Mouse (Mus musculus) thymus, postnatal 36 days (tissue): ENCODE measurements around the gene Impg1.
A peak's percentile ranks its signal among the peaks of the same experiment; 100 is the strongest.
"Not testable (repeated sequence)": the region's sequence is repeated elsewhere in the genome, so short reads cannot be mapped to it uniquely, and the experiment has no call there.

ENCODE experiments used
- DNase-seq, 2 experiments: peaks; one replicate each; pipeline ENCODE4 v3.0.0; 2022; ENCODE audit warnings: mixed read lengths in 2 of 2

Gene Impg1

DNA sequence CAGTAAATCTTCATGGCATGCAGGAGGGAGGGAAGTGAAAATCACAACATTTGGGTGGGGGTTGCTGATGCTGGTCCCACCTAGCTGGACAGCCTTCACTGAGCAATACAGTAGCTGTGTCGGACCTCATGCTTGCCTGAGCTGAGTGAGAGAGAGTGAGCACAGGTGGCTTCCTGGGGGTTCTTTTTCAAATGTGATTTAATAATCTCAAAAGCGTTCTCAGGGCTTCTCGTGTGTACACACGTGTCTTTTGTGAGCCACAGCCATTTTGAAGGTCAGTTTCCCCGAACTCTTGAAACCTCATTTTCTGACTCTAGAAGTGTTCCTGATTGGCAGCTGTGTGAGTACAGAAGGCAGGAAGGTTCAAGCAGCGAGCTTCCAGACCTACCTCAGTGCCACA, 122.8 kb downstream of the Impg1 start:
- DNase-seq: no peak

DNA sequence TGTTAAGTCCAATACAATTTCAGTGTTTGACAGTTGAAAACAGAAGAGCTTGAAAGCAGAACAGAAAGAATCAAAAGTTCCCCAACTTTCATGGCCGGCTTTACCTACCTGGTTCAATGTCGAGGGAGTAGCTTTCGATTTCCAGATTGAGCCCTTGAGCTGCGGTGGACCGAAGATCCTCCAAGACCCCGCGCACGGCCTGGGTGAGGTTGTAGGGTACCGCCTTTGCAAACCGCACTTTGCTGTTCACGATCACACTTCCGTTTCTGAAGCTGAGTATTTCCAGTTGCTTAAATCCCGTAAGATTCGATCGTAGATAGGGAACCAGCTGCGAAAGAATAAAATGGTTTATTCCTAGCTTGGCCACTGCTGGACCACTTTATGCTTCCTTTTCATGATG, 123.5 kb downstream of the Impg1 start:
- no peak for DNase-seq

DNA sequence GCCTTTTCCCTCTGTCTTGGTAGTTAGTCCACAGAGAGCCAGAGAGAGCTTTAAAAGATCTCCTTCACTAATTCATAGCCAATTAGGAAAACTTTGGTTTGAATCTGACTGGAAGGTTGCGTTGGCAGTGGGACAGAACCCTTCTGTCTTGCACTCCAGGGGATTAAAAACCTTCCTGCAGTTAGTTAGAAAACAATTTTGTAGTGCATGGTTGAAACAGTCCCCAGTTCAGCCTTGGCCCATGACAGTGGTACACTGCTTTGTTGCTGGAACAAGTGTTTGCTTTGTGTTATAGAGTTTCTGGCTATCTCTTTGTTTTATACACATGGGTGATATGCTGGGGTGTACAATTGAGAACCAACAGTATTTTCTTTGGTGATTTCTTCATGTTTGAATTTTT, 124.4 kb downstream of the Impg1 start:
- no peak for DNase-seq

DNA sequence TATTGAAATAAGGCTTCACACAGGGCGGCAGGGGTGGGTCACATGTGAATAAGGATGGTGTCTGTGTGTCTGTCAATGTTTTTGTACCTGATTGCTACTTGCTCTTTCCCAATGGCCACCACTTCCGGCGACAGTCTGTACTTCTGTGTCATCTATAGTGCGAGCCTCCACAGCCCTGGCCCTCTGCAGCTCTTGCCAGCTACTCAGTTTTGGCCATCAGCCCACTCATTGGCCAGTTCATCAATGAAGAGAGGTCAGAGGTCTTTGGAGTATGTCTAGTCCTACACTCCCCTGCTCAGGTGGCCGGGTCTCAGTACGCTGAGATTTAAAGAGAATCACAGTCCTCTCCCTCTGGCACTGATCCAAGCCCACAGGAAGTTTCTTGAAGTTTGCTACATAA, 127.3 kb downstream of the Impg1 start:
- DNase-seq: no peak

DNA sequence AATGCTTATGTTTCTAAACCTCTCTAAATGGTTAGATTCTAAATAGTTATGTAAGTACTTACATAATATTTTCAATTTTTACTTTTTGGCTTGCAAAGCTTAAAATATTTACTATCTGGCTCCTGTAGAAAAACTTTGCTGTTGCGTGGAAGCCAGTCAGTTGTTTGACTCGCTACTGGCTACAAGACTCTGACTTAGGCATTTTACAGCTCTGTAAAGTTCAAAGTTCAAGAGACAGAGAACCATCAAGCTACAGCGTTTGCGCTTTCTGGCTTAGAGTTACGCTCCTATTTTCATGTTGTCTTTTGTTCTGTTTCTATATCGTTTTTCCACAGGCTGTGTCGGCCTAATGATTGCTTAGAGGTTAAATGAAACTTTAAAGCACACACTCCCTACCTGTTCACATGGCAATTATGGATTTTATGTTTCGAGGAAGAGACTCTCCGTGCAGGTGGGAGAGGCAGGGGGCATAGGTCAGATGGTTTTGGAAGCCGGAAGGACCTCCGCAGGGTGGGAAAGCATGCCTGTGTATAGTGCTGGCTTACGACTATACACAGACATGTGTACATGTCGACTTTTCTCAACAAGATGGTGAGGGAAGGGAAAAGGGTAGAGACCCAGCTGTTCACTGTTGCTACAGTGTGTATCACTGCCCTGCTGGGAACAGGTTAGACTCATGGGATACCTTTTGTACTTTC, 129.5 kb downstream of the Impg1 start:
- DNase-seq: no peak

DNA sequence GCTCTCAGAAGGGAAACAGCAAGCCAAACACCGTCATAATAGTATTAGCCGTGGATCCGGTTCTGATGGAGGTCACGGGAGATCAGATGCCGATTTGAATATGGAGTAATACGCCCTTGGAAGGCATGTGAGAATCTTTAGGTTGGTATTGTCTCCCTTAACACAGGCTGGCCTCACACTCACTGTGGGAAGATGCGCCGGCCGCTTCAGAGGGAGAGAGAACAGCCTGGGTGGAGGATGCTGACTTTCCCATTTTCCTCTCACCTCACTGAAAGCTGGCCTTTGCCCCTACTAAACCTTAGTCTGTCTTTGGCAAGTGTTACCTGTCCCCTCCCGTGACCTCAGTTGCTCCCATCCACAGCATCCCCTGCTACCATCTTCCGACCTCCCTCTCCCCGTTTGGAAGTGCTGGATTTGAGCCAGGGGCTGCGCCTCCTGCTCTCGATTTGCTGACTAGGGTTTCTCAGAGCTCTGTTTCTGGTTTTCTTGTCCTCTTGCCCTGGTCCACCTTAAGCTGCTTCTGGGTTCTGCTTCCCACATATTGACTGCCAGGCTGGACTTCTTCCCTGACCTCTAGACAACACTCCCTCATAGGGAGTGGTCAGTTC, 131.2 kb downstream of the Impg1 start:
- DNase-seq: no peak

DNA sequence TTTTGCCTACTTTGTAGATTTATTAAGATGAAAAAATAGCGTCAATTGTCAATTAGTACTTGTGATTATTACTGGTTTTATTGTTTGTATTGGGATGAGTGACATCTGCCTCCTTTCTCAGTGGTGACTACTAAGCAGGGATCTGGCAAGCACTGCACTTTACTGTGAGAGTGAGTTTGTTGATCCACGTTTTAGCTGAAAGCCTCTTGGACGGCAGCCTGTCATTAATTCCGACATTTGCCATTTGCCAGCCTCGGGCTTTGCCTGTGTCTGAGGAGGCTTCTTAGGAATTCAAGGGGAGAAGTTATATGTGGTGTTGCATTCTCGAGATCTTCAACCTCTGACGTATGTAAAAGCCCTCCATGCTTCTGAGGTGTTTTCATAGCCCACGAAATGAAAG, 131.8 kb downstream of the Impg1 start:
- no peak for DNase-seq

DNA sequence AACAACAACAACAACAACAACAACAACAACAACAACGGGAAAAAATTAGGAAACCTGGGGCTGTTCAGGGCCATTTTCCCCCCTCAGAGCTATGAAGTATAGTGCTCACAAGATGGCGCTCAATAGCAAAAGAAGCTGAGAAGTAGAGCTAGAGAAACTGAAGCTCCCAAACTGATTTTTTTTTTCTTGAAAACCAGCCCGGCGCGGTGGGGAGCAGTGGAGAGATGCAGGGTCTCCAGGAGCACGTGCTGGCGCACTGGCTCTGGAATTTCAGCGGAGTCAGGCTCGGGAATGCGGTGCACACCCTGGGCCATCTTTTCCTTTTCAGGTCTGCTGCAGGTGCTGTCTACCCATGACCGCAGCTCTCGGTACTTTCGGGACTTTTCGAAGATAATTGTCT, 133.1 kb downstream of the Impg1 start:
- peak; percentile 22 to 29 for DNase-seq

DNA sequence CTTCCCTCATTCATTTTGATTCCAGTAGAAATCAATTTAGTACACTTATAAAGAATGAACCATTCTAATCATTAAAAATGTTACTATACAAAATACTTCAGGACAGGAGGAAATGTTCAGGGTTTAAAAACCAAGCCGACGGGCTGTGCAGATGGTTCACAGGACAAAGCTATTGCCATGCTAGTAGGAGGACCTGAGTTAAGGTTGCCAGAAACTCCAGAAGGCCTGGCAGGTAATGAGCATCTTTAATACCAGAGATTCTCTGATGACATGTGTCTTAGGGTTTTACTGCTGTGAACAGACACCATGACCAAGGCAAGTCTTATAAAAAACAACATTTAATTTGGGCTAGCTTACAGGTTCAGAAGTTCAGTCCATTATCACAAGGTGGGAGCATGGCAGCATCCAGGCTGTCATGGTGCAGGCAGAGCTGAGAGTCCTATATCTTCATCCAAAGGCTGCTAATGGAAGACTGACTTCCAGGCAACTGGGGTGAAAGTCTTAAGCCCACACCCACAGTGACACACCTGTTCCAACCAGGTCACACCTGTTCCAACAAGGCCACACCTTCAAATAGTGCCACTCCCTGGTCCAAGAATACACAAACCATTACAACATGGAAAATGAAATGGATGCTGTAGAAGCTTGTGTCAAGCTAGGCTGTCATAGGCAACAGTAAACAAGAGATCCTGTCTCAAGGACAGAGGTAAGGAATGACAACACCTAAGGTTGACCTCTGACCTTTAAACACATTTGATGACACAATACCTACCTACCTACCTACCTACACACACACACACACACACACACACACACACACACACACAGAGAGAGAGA, 144.0 kb downstream of the Impg1 start:
- DNase-seq: not testable (repeated sequence)

DNA sequence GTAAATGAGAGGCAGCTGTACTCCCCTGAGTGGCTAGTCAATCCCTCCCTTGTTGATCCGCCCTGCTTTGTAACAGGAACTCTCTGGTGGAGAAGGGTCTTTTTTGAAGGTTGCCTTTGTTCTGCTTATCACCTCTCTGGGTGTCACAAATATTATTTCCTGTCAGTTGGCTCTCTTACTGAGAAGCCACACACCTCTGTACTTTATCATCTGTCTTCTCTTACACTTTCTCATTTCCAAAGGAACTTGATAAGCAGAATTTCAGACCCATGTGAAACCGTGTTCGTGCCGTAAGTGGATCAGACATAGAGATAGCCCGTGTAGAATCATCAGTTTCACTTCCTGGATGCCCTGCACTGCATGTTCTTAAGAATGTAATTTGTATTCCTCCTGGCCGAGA, 147.3 kb downstream of the Impg1 start:
- DNase-seq: peak in 1 of 2 experiments; percentile 6

DNA sequence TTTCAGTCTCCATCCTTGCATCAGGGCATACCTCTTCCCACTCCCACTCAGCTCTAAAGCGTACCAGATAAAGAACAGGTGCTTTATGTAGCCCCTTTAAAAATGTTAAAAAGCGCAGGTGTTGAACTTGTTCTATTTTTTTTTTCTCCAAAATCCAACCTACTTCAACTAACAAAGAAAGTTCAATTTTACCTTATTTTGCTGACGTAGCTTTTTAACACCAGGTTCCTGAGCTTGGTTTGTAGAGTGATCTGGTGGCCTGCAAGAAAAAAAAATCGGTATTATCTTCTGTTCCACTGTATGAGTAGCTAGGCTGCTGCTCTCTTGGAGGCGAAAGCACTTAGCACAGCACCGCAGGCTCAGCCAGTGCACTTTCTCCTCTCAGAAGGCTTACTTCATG, 149.4 kb downstream of the Impg1 start:
- DNase-seq: no peak

DNA sequence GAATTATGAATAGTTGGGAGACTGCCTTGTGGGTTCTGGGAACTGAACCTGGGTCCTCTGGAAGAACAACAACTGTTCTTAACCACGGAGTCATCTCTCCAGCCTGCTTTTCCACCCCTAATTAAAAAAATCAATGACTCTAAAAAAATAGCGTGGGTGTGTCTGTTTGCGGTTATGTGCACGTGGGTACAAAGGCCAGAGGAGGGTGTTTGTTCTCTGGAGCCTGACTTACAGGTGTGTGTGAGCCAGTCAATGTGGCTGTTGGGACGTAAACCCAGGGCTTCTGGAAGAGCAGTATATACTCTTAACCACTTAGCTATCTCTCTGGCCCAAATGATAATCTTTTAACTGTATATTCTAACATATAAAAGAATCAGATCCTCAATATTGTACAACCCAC, 151.7 kb downstream of the Impg1 start:
- DNase-seq: no peak

DNA sequence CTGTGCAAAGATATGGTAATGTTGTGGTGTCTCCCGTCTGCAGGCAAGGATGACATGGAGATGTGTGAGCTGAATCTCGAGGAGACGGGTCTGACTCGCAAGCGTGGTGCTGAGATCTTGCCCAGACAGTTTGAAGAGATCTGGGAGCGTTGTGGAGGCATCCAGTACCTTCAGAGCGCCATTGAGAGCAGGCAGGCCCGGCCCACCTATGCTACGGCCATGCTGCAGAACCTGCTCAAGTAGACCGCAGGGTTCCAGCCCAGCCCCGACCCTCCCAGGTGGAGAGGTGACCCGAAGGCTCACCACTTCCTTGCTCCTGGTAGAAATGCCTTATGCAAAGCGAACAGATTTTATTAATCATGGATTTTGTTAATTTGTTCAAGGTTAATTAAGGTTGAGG, 157.7 kb downstream of the Impg1 start:
- no peak for DNase-seq

DNA sequence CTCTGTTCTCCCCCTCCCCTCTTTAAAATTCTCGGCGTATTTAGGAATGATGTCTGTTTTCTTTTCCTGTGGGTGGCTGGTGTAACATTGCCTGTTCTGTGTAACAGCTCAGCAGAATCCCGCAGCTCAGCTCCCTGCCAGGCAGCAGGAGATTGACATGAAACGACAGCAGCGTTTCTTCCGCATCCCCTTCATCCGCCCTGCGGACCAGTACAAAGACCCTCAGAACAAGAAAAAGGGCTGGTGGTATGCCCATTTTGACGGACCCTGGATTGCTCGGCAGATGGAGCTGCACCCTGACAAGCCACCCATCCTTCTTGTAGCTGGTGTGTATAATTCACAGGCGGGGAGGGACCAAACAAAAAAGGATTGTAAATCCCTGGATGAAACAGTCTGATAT, 158.4 kb downstream of the Impg1 start:
- no peak for DNase-seq

DNA sequence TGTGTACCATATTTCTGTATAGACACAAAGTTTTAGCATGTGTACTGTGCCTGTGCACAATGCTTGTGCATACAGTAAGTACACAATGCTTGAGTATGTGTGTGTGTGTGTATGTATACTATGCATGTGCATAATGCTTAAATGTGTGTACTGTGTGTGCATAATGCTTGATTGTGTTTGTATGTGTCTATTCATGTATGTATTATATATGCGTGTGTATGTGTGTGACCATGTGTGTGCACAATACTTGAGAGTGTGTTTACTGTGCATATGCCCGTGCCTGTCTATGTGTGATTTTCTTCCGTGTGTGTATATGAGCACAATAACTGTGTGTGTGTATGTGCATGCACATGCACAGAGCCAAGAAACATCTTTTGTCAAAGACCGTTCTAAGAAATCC, 158.9 kb downstream of the Impg1 start:
- DNase-seq: no peak

DNA sequence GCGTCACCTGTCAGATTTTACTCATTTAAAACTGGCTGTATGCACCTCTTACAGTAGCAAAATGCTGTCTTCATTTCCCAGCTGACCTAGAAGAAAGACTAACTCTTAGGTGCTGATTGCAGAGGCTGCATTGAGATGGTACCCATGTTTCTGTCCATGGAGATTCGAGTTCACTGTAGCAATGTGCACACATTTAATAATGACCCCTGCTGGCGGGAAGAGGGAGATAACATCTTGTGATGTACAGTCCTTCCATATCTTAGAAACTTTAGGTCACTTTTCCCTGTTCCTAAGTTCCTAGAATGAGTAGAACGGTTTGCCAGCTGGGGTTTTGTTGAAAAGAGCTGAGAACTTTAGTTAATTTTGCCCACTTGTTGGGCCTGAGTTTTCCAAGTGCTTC, 161.8 kb downstream of the Impg1 start:
- peak in 1 of 2 experiments; percentile 9 for DNase-seq

DNA sequence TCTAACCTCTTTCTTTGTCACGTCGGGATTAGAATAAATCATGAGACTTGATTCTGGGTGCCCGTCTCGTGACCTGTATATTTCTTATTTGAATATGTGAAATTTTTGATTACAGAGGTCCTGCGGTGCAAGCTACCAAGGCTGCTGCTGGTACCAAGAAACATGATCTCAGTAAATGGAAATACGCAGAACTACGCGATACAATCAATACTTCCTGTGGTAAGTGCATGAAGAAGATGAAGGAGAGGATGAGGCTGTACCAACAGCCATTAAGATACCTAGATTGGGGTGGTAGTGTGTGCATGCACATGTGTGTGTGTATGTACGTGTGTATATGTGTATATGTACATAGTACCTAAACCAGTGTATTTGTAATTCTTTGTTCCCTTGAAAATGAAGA, 166.2 kb downstream of the Impg1 start:
- no peak for DNase-seq

DNA sequence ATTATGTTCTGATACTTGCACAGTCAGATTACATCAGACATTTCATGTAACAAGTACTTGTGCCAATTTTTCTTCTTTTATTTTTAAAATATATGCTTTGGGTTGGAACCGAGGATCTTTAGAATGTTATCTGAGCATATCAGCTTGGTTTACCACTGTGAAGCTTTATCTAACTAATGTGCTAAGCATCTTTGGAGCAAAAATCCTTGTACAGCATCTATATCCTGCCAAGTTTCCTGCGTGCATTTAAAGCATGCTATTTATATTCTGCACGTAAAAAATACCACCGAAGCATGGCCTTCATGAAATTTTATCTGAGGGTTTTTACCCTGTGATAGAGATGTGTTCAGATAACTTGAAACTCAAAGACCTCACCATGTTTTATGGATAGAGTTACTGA, 169.2 kb downstream of the Impg1 start:
- no peak for DNase-seq

DNA sequence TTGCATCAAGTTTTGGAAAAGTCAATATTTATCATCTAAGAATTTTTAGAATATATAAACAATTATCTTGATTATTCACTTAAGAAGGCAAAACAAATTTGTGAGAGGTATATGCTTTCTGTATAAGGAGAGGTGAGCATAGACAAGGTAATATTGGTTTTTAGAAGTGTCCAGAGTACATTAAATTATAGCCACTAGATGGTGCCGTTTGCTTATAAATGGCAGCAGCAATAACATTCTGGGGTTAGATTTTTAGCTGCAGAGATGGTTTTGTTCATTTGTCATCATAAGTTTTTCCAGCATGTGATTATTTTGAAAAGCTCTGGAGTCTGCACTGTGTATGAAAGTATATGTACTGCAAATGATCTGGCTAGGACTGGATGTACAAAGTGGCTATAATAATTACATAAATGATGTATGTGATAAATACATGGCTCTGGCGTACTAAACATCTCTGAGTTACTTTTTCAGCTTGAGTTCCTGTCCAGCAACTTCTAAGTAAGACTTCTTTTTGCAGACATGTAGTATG, 172.2 kb downstream of the Impg1 start:
- DNase-seq: no peak

DNA sequence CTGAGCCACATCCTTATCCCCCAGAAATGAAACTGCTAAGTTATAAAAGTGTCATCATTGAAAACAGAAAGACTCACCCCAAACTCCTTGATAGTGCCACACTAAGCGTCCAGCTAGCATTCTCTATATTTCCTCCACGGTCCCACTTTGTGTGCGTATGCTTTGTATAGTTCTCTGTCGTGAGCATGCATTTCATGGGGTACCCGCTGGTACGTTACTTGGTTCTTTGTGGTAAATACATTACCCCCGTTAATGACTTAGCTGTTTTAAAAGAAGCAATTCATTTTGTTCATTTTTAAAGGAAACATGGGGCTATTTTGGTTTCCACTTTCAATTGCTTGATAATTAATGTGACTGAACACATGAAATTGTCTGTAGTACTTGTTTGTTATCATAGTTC, 178.4 kb downstream of the Impg1 start:
- no peak for DNase-seq

DNA sequence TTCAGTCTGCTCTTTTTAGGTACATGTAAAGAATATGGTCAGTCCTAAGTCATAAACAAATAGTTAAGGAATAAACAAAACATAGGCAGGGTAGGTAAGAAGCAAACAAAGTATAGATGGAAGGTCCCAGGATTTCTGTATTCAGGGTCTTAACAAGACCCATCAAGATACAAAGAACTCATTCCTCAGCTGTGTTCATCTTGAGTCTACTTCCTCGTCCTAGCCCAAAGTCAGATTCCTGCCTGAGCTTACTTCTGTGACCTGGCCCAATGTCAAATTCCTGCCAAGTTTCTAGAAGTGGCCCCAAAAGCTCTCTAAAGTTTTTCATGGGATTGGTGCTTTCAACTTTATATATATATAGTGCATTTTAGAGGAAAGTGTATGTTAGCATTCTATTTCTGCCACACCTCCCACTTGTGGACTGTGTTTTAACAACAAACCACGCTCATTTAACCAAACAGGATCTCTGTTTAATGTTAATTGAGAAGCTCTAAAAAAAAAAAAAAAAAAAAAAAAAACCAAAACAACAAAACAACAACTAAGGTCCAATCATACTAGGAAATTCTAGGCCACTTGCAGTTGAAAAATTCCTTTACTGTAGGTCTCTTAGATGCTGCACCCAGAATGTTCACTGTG, 180.6 kb downstream of the Impg1 start:
- no peak for DNase-seq

DNA sequence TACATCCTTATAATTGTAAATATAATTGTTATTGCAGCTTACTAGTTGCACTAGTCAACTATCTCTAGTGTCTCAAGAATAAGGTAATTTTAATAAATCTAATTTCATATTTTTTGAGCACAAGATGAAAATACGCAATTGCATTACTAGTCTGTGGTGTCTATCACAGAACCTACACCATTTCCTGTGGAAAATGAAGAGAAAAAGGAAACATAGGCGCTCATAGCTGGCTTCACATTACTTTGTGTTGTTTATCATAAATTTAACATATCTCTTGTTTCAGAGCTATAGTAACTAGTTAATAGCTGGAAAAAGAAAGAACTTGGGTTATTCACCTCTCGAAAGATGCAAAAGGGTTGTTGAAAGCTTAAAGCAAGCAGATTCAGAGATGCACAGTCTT, 182.9 kb downstream of the Impg1 start:
- no peak for DNase-seq

DNA sequence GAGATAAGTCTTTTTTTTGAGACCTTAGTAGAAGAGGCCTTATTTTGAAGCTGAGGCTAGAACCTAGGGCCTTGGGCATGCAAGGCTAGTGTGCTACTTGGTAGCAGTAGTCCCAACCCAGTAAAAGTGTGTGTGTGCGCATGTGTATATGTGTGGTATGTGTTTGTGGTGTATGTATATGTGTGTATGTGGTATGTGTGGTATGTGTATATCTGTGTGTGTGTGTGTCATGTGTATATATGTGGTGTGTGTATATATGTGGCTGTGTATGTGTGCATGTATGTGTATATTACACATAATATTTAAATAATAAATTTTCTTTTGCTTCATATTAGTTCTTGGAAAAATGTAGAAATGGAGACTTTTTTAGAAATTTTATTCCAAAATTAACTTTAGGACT, 184.6 kb downstream of the Impg1 start:
- DNase-seq: no peak
